Mouse (Mus musculus): Measurements from ENCODE around the gene Xpo5. TPM values are rescaled to one million over a fixed set of nuclear protein-coding genes. Genes with fewer than 3 reads are reported as not detected.

The Xpo5 gene
- polyA plus RNA-seq, 1 experiment from 2014 or later, result 61.5 TPM

DNA sequence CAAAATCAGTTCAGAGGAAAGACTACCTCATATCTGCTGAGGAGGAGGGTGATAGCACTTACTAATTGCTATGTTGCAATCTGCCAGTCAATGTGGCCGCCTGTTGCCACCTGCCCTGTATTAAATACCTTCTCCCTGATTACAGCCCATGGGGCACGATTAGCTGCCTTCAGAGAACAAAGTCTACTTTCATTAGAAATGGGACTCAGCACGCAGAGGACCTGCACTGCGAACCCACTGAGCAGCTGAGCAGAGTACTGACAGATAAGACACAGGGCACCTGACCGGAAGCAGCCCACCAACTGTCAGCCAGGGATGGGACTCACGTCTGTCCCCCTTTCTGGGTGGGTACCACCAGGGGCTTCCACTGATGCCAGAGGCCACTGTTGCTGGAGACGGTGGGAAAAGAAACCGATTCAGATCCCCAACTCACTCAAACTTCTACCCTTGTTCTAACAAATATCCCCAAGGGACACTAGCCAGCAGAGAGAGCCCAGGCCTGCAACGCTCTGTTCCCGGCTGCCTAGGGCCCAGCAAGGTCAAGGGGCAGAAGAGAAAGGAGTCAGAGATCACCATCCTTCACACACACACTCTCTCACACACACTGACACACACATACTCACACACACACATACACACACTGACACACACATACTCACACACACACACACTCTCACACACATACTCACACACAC, 65.6 kb downstream of the Xpo5 start:
- Histone ChIP-seq H3K4me3 (ENCODE audit: low read length) (no peak overlapping the region), H3K9me3 (ENCODE audit: control insufficient read depth, low read length) (no peaks in the 10 kb centered on the region), H3K36me3 (ENCODE audit: control insufficient read depth, insufficient read depth, low read length) (peaks cover 68% of the 10 kb centered on the region), H3K4me2 (replicated peaks; ENCODE audit: low read depth, low read length) (no peak overlapping the region), H3K27ac (ENCODE audit: low read depth, low read length) (no peak overlapping the region), H3K9ac (ENCODE audit: low read depth, low read length) (no peak overlapping the region; the same call in 1 of the 2 replicates), H3K27me3 (ENCODE audit: control insufficient read depth, insufficient read depth, low read length) (no peaks in the 10 kb centered on the region), H3K4me1 (ENCODE audit: control insufficient read depth, insufficient read depth, low read length) (peaks cover 7% of the 10 kb centered on the region; the same call in 1 of the 2 replicates)
- ATAC-seq (ENCODE audit: low FRiP score, low TSS enrichment), result no peak
- WGBS, result 81% methylated on average over 10 of the region's 10 CpGs

DNA sequence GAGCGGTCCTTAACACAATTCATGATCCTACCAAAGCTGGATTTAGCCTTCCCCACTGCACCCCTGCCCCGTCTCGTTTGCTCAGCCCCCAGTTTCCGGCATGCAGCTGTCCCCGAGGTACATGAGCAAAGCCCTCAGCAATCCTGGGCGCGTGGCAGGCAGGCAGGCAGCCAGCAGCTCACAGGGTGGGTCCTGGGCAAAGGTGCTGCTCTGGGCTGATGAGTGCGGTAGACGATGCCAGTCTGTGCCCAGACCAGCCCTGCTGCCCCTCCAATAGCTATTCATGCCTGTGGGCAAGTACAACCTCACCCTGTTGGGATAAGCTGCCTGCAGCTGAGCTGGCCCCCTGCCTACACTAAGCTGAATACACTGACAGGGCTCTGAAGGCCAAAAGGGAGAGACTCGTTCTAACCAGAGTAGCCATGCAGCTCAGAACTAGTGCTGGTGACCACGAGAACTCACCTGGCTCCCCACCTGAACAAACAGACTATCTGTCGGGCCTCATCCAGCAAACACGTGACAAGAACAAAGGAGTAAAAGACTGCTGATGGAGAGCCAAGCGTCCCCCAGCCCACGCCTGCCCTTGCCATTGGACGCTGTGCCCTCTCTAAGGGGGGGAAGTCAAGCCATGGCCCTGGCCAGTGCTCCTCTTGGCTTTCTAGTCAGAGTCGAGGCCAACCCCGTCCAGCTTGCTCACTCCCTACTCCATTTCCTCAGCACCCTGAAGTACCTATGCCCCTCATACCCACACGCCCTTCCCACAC, 67.4 kb downstream of the Xpo5 start:
- peaks cover 7% of the 10 kb centered on the region; the same call in 1 of the 2 replicates for H3K4me1 ChIP-seq (ENCODE audit: control insufficient read depth, insufficient read depth, low read length)
- H3K27ac ChIP-seq (ENCODE audit: low read depth, low read length), result no peak overlapping the region
- no peaks in the 10 kb centered on the region for H3K27me3 ChIP-seq (ENCODE audit: control insufficient read depth, insufficient read depth, low read length)
- 87% methylated on average over 19 of the region's 19 CpGs for WGBS
- no peak overlapping the region for H3K4me3 ChIP-seq (ENCODE audit: low read length)
- no peak overlapping the region for H3K4me2 ChIP-seq (replicated peaks; ENCODE audit: low read depth, low read length)
- no peak for ATAC-seq (ENCODE audit: low FRiP score, low TSS enrichment)
- H3K36me3 ChIP-seq (ENCODE audit: control insufficient read depth, insufficient read depth, low read length), result peaks cover 62% of the 10 kb centered on the region
- no peaks in the 10 kb centered on the region for H3K9me3 ChIP-seq (ENCODE audit: control insufficient read depth, low read length)
- no peak overlapping the region for H3K9ac ChIP-seq (ENCODE audit: low read depth, low read length)

DNA sequence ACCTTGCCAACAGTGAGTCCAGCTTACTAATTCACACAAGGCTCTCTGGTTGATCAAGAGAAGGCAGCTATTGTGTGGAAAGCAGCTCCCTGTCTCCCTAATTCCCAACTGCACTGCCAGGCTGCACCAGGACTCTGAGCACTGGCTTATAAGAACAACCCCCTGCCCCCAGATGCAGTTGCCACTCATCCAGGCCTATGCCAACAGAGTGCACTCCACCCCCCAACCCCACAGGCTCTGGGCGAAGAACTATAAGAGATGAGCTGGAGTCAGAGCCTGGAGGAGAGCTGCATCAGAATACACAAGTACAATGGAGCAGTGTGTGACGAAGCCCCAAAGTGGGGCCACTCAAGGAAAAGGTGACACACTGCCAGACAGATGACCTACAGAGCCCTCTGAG, 69.5 kb downstream of the Xpo5 start:
- 100% methylated on average over 2 of the region's 2 CpGs for WGBS
- Histone ChIP-seq H3K9me3 (ENCODE audit: control insufficient read depth, low read length) (no peaks in the 10 kb centered on the region), H3K36me3 (ENCODE audit: control insufficient read depth, insufficient read depth, low read length) (peaks cover 49% of the 10 kb centered on the region), H3K27ac (ENCODE audit: low read depth, low read length) (no peak overlapping the region), H3K4me1 (ENCODE audit: control insufficient read depth, insufficient read depth, low read length) (no peaks in the 10 kb centered on the region), H3K27me3 (ENCODE audit: control insufficient read depth, insufficient read depth, low read length) (no peaks in the 10 kb centered on the region), H3K4me3 (ENCODE audit: low read length) (no peak overlapping the region), H3K4me2 (replicated peaks; ENCODE audit: low read depth, low read length) (no peak overlapping the region), H3K9ac (ENCODE audit: low read depth, low read length) (no peak overlapping the region)
- no peak for ATAC-seq (ENCODE audit: low FRiP score, low TSS enrichment)

DNA sequence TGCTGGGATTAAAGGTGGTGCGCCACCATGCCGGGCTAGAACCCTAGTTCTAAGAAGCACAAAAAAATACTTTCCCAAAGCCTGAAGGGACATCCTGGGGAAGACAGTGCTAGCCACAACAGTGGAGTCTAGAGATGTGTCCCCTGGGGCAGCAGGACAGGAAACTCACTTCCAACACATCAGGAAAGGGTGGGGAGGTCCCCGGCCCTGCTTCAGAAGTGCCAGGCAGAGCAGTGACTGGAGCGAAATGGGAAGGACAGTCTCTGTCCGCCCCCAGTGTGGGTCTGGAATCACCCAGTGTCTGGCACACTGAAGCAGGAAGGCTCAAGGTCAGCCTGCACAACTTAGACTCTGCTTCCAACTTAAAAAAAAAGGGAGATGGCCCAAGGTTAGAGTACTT, 70.1 kb downstream of the Xpo5 start:
- no peak overlapping the region for H3K4me2 ChIP-seq (replicated peaks; ENCODE audit: low read depth, low read length)
- 81% methylated on average over 5 of the region's 5 CpGs for WGBS
- H3K4me1 ChIP-seq (ENCODE audit: control insufficient read depth, insufficient read depth, low read length), result no peaks in the 10 kb centered on the region
- no peaks in the 10 kb centered on the region for H3K27me3 ChIP-seq (ENCODE audit: control insufficient read depth, insufficient read depth, low read length)
- no peak overlapping the region for H3K9ac ChIP-seq (ENCODE audit: low read depth, low read length)
- no peak overlapping the region for H3K4me3 ChIP-seq (ENCODE audit: low read length)
- peaks cover 50% of the 10 kb centered on the region for H3K36me3 ChIP-seq (ENCODE audit: control insufficient read depth, insufficient read depth, low read length)
- no peaks in the 10 kb centered on the region for H3K9me3 ChIP-seq (ENCODE audit: control insufficient read depth, low read length)
- no peak for ATAC-seq (ENCODE audit: low FRiP score, low TSS enrichment)
- H3K27ac ChIP-seq (ENCODE audit: low read depth, low read length), result no peak overlapping the region

DNA sequence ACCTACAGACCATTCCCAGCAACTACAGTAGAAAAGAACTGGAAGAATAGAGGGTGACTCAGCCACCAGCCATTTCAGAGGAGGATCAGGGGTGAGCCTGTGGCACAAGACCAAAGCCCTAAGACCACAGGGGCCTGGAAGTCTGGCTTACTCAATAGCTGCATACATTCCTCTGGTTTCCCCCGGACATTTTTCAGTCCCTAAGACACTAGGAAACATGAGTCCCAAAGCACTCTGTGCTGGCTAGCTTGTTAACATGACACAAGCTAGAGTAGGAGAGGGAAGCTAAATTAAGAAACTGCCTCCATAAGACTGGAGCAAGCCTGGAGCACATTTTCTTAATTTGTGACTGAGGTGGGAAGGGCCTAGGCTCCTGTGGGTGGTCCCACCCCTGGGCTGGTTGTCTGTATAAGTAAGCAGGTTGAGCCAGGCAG, 71.2 kb downstream of the Xpo5 start:
- no peak overlapping the region for H3K9ac ChIP-seq (ENCODE audit: low read depth, low read length)
- 80% methylated on average over 1 of the region's 1 CpGs for WGBS
- no peak for ATAC-seq (ENCODE audit: low FRiP score, low TSS enrichment)
- no peak overlapping the region for H3K4me2 ChIP-seq (replicated peaks; ENCODE audit: low read depth, low read length)
- no peaks in the 10 kb centered on the region for H3K4me1 ChIP-seq (ENCODE audit: control insufficient read depth, insufficient read depth, low read length)
- no peaks in the 10 kb centered on the region for H3K27me3 ChIP-seq (ENCODE audit: control insufficient read depth, insufficient read depth, low read length)
- H3K27ac ChIP-seq (ENCODE audit: low read depth, low read length), result no peak overlapping the region
- no peaks in the 10 kb centered on the region for H3K9me3 ChIP-seq (ENCODE audit: control insufficient read depth, low read length)
- no peak overlapping the region for H3K4me3 ChIP-seq (ENCODE audit: low read length)
- H3K36me3 ChIP-seq (ENCODE audit: control insufficient read depth, insufficient read depth, low read length), result peaks cover 55% of the 10 kb centered on the region

DNA sequence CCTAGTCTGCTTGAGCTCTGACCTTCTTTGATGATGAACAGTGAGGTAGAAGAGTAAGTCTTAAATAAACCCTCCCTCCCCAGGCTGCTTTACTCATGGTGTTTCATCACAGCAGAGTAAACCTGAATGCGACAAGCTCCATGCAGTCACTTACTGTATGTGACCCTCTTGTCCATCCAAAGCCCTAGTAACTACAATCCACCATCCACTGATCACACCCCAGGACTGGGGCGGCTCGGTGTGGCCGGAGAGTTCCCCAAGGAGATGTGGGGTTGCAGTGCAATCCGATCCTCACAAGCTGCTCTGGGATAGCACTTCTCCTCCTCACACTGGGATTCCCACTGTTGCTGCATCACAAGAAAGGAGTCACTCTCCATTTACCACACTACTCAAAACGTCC, 71.9 kb downstream of the Xpo5 start:
- Histone ChIP-seq H3K9ac (ENCODE audit: low read depth, low read length) (no peak overlapping the region), H3K4me2 (replicated peaks; ENCODE audit: low read depth, low read length) (no peak overlapping the region), H3K36me3 (ENCODE audit: control insufficient read depth, insufficient read depth, low read length) (peaks cover 61% of the 10 kb centered on the region), H3K4me1 (ENCODE audit: control insufficient read depth, insufficient read depth, low read length) (no peaks in the 10 kb centered on the region), H3K4me3 (ENCODE audit: low read length) (no peak overlapping the region), H3K9me3 (ENCODE audit: control insufficient read depth, low read length) (no peaks in the 10 kb centered on the region), H3K27ac (ENCODE audit: low read depth, low read length) (no peak overlapping the region), H3K27me3 (ENCODE audit: control insufficient read depth, insufficient read depth, low read length) (no peaks in the 10 kb centered on the region)
- 59% methylated on average over 6 of the region's 6 CpGs for WGBS
- ATAC-seq (ENCODE audit: low FRiP score, low TSS enrichment), result no peak

DNA sequence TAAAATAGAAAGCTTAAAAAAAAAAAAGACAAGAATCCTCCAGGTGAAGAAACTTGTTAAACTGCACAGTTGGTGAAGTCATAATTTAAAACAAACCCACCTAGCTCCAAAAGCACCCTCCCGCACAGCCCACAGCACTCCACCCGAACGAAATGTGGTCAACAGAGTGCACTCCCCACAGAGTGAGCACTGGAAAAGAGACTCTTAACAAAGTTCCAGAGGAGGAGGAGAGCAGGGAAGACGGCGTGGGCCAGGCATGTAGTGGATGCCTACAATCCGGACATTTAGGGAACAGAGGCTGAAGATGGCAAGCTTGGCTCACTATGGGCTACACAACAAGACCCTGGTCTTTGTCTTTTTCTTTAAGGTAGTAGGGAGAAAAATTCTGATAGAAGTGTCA, 72.5 kb downstream of the Xpo5 start:
- H3K27ac ChIP-seq (ENCODE audit: low read depth, low read length), result no peak overlapping the region
- no peak for ATAC-seq (ENCODE audit: low FRiP score, low TSS enrichment)
- WGBS, result 83% methylated on average over 6 of the region's 6 CpGs

DNA sequence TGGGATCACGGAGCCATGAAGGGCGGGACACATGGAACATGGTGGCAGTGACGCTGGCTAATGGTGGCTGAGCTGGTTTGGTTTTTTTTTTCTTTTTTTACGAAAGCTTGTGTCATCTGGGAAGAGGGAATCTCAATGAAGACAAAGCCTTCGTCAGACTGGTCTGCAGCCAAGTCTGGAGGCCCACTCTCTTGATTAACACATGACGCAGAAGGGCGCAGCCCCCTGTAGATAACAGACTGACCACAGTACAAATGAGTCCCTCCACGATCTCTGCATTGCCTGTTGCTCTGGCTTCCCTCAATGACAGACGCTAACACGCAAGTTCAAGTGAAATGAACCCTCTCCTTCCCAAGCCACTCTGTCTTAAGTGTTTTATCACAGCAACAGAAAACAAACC, 72.9 kb downstream of the Xpo5 start:
- ATAC-seq (ENCODE audit: low FRiP score, low TSS enrichment), result no peak
- H3K4me2 ChIP-seq (replicated peaks; ENCODE audit: low read depth, low read length), result no peak overlapping the region
- H3K27me3 ChIP-seq (ENCODE audit: control insufficient read depth, insufficient read depth, low read length), result no peaks in the 10 kb centered on the region
- peaks cover 62% of the 10 kb centered on the region for H3K36me3 ChIP-seq (ENCODE audit: control insufficient read depth, insufficient read depth, low read length)
- H3K4me1 ChIP-seq (ENCODE audit: control insufficient read depth, insufficient read depth, low read length), result no peaks in the 10 kb centered on the region
- no peak overlapping the region for H3K9ac ChIP-seq (ENCODE audit: low read depth, low read length)
- H3K4me3 ChIP-seq (ENCODE audit: low read length), result no peak overlapping the region
- H3K9me3 ChIP-seq (ENCODE audit: control insufficient read depth, low read length), result no peaks in the 10 kb centered on the region
- WGBS, result 91% methylated on average over 10 of the region's 10 CpGs
- H3K27ac ChIP-seq (ENCODE audit: low read depth, low read length), result no peak overlapping the region

More for the DNA sequence above, 72.5 kb downstream of the Xpo5 start:
- Histone ChIP-seq H3K9me3 (ENCODE audit: control insufficient read depth, low read length) (no peaks in the 10 kb centered on the region), H3K27me3 (ENCODE audit: control insufficient read depth, insufficient read depth, low read length) (no peaks in the 10 kb centered on the region), H3K4me2 (replicated peaks; ENCODE audit: low read depth, low read length) (no peak overlapping the region), H3K9ac (ENCODE audit: low read depth, low read length) (no peak overlapping the region), H3K4me3 (ENCODE audit: low read length) (no peak overlapping the region), H3K36me3 (ENCODE audit: control insufficient read depth, insufficient read depth, low read length) (peaks cover 63% of the 10 kb centered on the region), H3K4me1 (ENCODE audit: control insufficient read depth, insufficient read depth, low read length) (no peaks in the 10 kb centered on the region)

DNA sequence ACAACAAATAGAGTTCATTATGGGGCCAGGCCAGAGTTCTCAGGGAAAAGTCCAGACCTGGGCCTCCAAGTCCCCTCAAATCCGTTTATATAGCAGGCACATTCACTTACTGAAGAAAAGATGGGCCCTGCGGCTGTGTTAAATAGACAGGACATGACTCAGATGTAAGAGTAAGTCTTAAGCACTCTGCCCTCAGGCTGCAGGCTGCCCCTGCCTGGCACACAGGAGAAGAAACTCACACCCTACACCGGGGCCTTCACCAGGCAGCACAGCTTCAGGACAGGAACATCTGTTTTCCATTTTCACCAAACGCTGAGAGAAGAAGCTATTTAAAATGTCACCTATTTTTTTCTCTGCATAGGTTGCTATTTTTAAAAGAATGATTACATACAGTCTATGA, 75.0 kb downstream of the Xpo5 start:
- WGBS, result 75% methylated on average over 4 of the region's 4 CpGs
- H3K27me3 ChIP-seq (ENCODE audit: control insufficient read depth, insufficient read depth, low read length), result no peaks in the 10 kb centered on the region
- peaks cover 48% of the 10 kb centered on the region for H3K36me3 ChIP-seq (ENCODE audit: control insufficient read depth, insufficient read depth, low read length)
- ATAC-seq (ENCODE audit: low FRiP score, low TSS enrichment), result no peak
- H3K9ac ChIP-seq (ENCODE audit: low read depth, low read length), result no peak overlapping the region
- no peaks in the 10 kb centered on the region for H3K9me3 ChIP-seq (ENCODE audit: control insufficient read depth, low read length)
- H3K27ac ChIP-seq (ENCODE audit: low read depth, low read length), result no peak overlapping the region
- no peak overlapping the region for H3K4me3 ChIP-seq (ENCODE audit: low read length)
- no peak overlapping the region for H3K4me2 ChIP-seq (replicated peaks; ENCODE audit: low read depth, low read length)
- peaks cover 8% of the 10 kb centered on the region for H3K4me1 ChIP-seq (ENCODE audit: control insufficient read depth, insufficient read depth, low read length)

All from kidney, embryonic 14.5 days (tissue).